Mouse (Mus musculus): Measurements from ENCODE around the gene Arxes2. TPM values are rescaled to one million over a fixed set of nuclear protein-coding genes. Genes with fewer than 3 reads are reported as not detected.
"Not testable (repeated sequence)": the region's sequence is repeated elsewhere in the genome, so short reads cannot be mapped to it uniquely, and the experiment has no call there.

Gene Arxes2
- polyA plus RNA-seq (2011; ENCODE audit: insufficient read depth, insufficient read length, low replicate concordance, missing spikeins), result 0.84 and 1.00 TPM in 2 replicates

DNA sequence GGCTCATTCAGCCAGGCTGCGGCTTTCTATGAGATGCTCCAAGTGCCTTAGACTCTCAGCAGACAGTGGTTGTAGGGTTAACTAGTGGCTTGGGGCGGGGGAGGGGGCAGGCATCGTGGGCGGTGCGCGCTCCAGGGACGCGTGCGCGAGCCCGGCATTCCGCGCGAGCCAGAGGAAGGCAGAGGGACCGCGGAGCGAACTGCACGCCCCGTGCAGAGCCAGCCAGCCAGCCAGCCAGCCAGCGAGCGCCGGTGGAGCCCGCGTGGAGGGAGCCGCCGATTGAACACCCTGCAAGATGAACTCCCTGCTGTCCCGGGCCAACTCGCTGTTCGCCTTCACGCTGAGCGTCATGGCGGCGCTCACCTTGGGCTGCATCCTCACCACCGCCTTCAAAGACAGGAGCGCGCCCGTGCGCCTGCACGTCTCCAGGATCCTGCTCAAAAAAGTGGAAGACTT, at the start of gene Arxes2:
TSS of gene Arxes2 (plus strand) at position 161 of the 456 bp plus-strand sequence.
- not testable (repeated sequence) for H3K27ac ChIP-seq (ENCODE audit: control insufficient read depth, insufficient read depth, low read depth, low read length, poor library complexity); H3K4me3 ChIP-seq (replicated peaks; ENCODE audit: control insufficient read depth, low read depth, low read length); H3K4me1 ChIP-seq (ENCODE audit: control insufficient read depth, insufficient read depth, low read length)
- WGBS, result 20% methylated on average over 14 of the region's 39 CpGs

DNA sequence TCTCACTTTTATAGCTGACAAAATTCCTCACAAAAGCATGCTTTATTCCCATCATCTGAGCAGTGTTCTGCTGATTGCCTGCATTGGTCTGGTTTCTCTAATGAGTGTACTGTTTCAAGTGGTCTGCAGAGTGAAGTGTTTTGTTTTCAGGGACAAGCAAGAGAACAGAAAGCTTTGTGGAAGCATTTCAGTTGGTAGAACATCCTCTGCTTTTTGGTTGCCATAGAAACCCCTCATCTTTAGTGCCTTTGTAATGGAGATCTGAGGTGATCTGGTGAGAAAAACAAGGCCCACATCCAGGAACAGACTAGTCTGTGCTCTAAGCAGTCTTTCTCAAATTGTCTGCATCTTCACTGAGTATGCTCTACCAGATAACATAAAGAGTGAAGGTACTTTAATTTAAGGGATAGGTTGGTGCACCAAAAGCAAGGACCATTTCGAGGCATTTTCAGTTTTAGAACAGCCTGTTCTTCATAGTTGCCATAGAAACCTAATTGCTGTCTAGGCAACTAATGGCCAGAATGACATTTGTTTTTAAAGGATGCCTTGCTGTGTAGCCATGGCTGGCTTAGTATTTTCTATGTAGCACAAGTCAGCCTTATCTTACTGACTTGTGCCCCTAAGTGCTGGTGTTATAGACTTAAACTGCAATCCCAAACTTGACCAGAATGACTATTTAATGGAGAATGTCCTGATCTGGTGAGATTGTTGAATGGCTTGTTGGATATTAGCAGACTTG, 44.8 kb upstream of the Arxes2 start:
- Histone ChIP-seq H3K27ac (ENCODE audit: control insufficient read depth, insufficient read depth, low read depth, low read length, poor library complexity) (no peak overlapping the region), H3K4me1 (ENCODE audit: control insufficient read depth, insufficient read depth, low read length) (no peaks in the 10 kb centered on the region), H3K4me3 (replicated peaks; ENCODE audit: control insufficient read depth, low read depth, low read length) (no peak overlapping the region)
- TF ChIP-seq POLR2A (IDR thresholded peaks at IDR 0.05; ENCODE audit: borderline replicate concordance, control insufficient read depth, low read depth, low read length) (no peak), CTCF (IDR thresholded peaks at IDR 0.05; ENCODE audit: control insufficient read depth, insufficient read depth, low read length) (no peak)
- WGBS, result 73% methylated on average over 1 of the region's 1 CpGs

DNA sequence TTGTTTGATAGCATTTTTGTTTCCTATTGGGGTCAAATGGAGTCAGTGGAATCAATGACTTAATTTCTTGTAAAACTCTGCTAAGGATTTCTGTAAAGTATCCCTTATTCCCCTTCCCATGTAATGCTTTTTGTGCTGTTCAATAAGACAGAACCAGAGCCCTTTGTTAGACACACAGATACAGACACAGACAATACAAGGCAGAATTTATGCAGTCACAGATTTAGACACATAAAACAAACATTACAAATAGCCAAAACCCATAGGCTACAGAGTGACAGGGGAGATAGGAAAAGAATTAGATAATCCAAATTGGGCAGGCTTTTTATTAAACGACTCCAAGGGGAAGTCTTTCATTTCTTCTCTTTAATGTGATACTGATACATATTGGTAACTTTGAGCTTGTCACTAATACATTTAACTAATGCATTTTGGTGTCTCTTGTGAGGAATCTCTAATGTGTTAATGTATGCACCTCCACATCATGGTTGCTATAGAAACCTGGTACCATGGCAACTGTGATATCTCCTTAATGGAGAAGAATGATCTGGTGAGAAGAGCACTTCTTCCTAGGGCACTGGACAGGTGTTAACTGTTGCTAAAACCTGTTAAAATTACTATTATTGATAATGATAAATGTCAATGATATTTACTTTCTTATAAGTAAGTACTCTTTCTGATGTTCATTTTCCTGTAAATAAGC, 36.5 kb upstream of the Arxes2 start:
- WGBS, result 62% methylated on average over 1 of the region's 1 CpGs
- H3K27ac ChIP-seq (ENCODE audit: control insufficient read depth, insufficient read depth, low read depth, low read length, poor library complexity), result no peak overlapping the region
- no peak for TF ChIP-seq POLR2A (IDR thresholded peaks at IDR 0.05; ENCODE audit: borderline replicate concordance, control insufficient read depth, low read depth, low read length)
- no peak for TF ChIP-seq CTCF (IDR thresholded peaks at IDR 0.05; ENCODE audit: control insufficient read depth, insufficient read depth, low read length)

DNA sequence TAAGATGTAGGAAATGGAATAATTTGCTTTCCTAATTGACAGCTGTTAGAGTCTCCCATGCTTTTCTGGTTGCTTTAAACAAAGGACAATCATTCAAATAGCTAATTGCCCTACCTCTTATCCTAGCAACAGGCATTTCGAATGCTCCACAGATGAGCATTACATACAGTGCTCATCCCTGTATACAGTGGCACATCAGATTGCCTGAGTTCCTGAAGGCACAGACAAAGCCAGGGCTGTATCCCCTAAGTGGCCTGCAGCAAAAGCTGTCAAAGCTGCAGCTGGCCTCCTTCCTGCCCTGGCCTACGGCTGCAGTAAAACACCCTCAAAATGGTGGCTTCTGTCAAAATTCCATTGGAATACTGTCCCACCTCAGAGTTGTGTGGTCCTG, 35.9 kb upstream of the Arxes2 start:
- H3K4me3 ChIP-seq (replicated peaks; ENCODE audit: control insufficient read depth, low read depth, low read length), result no peak overlapping the region
- no peak for TF ChIP-seq CTCF (IDR thresholded peaks at IDR 0.05; ENCODE audit: control insufficient read depth, insufficient read depth, low read length)
- no peak for TF ChIP-seq POLR2A (IDR thresholded peaks at IDR 0.05; ENCODE audit: borderline replicate concordance, control insufficient read depth, low read depth, low read length)
- WGBS, result 82% methylated on average over 2 of the region's 2 CpGs

More for the DNA sequence above, 36.5 kb upstream of the Arxes2 start:
- H3K4me3 ChIP-seq (replicated peaks; ENCODE audit: control insufficient read depth, low read depth, low read length), result no peak overlapping the region
- no peaks in the 10 kb centered on the region for H3K4me1 ChIP-seq (ENCODE audit: control insufficient read depth, insufficient read depth, low read length)

DNA sequence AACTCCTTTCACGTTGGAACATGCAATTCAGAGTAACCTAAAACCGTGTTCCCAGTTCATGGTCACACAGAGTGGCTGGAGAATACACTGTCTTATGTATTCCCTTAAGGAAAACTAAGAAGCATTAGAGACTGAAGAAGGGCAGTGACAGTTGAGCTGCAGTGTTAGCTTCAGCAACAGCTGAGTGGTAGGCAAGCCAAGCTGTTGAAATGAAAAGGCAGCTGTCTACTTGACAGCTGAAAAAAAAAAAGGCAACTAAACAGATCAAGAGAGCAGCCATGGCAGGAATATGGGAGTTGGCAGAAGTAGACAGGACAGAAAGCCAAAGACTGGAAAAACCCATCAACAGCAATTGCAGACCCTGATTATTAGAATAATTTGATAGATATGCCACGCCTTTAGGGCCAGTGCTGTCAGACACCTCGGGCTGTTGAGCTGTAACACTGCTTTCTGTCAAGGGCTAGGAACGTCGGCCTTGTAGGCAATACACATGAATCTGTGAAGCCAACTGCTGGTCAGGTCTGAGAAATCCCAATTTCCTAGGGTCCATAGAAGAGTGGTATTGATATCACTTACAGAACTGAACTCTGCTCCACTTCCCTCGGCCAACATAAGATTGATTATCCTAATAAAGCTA, 34.9 kb upstream of the Arxes2 start:
- no peak for TF ChIP-seq CTCF (IDR thresholded peaks at IDR 0.05; ENCODE audit: control insufficient read depth, insufficient read depth, low read length)
- TF ChIP-seq POLR2A (IDR thresholded peaks at IDR 0.05; ENCODE audit: borderline replicate concordance, control insufficient read depth, low read depth, low read length), result no peak
- no peaks in the 10 kb centered on the region for H3K4me1 ChIP-seq (ENCODE audit: control insufficient read depth, insufficient read depth, low read length)
- no peak overlapping the region for H3K27ac ChIP-seq (ENCODE audit: control insufficient read depth, insufficient read depth, low read depth, low read length, poor library complexity)
- no peak overlapping the region for H3K4me3 ChIP-seq (replicated peaks; ENCODE audit: control insufficient read depth, low read depth, low read length)
- 80% methylated on average over 7 of the region's 7 CpGs for whole genome bisulfite sequencing

More for the DNA sequence above, 35.9 kb upstream of the Arxes2 start:
- H3K27ac ChIP-seq (ENCODE audit: control insufficient read depth, insufficient read depth, low read depth, low read length, poor library complexity), result no peak overlapping the region
- no peaks in the 10 kb centered on the region for H3K4me1 ChIP-seq (ENCODE audit: control insufficient read depth, insufficient read depth, low read length)

DNA sequence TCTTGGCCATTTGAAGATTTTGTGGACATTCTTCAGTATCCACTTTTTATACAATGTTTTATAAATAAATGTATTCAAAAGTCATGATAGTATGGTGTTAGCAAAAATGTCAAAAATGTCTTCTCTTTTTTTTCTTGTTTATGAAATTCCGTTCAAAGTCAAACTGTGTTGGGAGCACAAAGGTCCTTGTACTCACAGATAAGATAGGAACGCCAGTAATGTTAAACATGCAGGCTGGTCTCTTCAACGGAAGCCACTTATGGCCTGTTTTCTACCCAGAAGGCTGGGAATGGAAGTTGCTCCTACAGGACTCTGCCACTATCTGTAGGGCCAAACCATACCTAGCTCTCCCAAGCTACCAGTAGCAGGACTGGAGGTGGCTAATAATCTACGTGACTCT, 34.1 kb upstream of the Arxes2 start:
- Histone ChIP-seq H3K27ac (ENCODE audit: control insufficient read depth, insufficient read depth, low read depth, low read length, poor library complexity) (no peak overlapping the region), H3K4me1 (ENCODE audit: control insufficient read depth, insufficient read depth, low read length) (no peaks in the 10 kb centered on the region), H3K4me3 (replicated peaks; ENCODE audit: control insufficient read depth, low read depth, low read length) (no peak overlapping the region)
- TF ChIP-seq CTCF (IDR thresholded peaks at IDR 0.05; ENCODE audit: control insufficient read depth, insufficient read depth, low read length) (no peak), POLR2A (IDR thresholded peaks at IDR 0.05; ENCODE audit: borderline replicate concordance, control insufficient read depth, low read depth, low read length) (no peak)
- 89% methylated on average over 4 of the region's 4 CpGs for WGBS

DNA sequence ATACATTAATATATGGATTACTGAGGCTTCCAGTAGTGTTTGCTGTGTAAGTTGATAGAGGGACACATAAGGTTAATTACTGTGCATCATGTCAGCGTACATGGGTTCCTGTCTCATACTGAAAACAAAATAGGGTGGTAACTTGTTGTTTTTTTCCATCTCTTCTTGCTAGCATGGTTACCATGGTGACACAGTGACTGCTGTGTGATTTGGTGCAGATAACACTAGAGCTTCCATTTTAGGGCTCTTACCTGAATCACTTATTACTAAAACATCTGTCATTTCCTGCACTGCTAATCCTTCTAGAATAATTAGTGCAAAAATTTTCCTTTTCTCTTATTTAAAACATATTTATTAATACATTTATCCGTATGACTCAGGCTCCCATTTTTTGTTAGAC, 31.3 kb upstream of the Arxes2 start:
- WGBS, result 89% methylated on average over 2 of the region's 2 CpGs
- Histone ChIP-seq H3K4me3 (replicated peaks; ENCODE audit: control insufficient read depth, low read depth, low read length) (no peak overlapping the region), H3K27ac (ENCODE audit: control insufficient read depth, insufficient read depth, low read depth, low read length, poor library complexity) (no peak overlapping the region), H3K4me1 (ENCODE audit: control insufficient read depth, insufficient read depth, low read length) (no peaks in the 10 kb centered on the region)
- TF ChIP-seq CTCF (IDR thresholded peaks at IDR 0.05; ENCODE audit: control insufficient read depth, insufficient read depth, low read length) (no peak), POLR2A (IDR thresholded peaks at IDR 0.05; ENCODE audit: borderline replicate concordance, control insufficient read depth, low read depth, low read length) (no peak)

DNA sequence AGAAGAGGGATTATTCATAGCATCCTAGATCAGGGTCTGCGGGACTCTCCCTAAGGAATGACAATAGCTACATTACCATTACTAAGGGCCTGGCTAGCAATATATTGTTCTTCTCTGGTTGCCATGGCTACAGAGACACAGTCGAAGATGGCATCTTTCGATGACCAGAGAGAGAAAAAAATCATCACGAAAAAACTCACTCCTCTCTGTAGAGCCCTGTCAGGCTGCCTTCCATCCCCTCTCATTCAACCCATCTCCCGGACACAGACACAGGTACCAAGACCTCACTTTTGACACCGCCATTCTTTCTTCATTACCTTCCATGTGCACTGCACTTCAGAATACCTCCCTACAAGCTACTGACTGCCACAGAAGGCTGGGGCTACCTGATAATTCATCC, 30.5 kb upstream of the Arxes2 start:
- no peaks in the 10 kb centered on the region for H3K4me1 ChIP-seq (ENCODE audit: control insufficient read depth, insufficient read depth, low read length)
- 77% methylated on average over 6 of the region's 6 CpGs for WGBS
- no peak for TF ChIP-seq CTCF (IDR thresholded peaks at IDR 0.05; ENCODE audit: control insufficient read depth, insufficient read depth, low read length)
- TF ChIP-seq POLR2A (IDR thresholded peaks at IDR 0.05; ENCODE audit: borderline replicate concordance, control insufficient read depth, low read depth, low read length), result no peak
- no peak overlapping the region for H3K4me3 ChIP-seq (replicated peaks; ENCODE audit: control insufficient read depth, low read depth, low read length)
- no peak overlapping the region for H3K27ac ChIP-seq (ENCODE audit: control insufficient read depth, insufficient read depth, low read depth, low read length, poor library complexity)

Data from bone marrow, adult 2 months (tissue).